Mouse (Mus musculus) myocyte (in vitro differentiated cells): ENCODE measurements at regions not wholly inside any gene's neighbourhood (a gene's known extent, or its start where the extent isn't known, plus 50 kb on each side); places are given as distances from the start of the nearest gene placed in this dataset.

ENCODE experiments used
- H3K27me3 ChIP-seq: one replicate; pipeline ENCODE4 v1.6.1; 2011; ENCODE audit not compliant: control insufficient read depth, insufficient read depth, insufficient read length
- H3K36me3 ChIP-seq: one replicate; pipeline ENCODE4 v1.6.1; 2011; ENCODE audit not compliant: control insufficient read depth, insufficient read depth
- H3K4me2 ChIP-seq: one replicate; pipeline ENCODE4 v1.6.1; 2011; ENCODE audit warnings: low read depth, control low read depth
- H3K4me3 ChIP-seq: one replicate; pipeline ENCODE4 v1.5.1; 2011; ENCODE audit warnings: mild to moderate bottlenecking, control low read depth, moderate library complexity
- H3K79me2 ChIP-seq: one replicate; pipeline ENCODE4 v1.6.1; 2011; ENCODE audit not compliant: control insufficient read depth, insufficient read depth
- H3ac ChIP-seq: one replicate; pipeline ENCODE4 v1.6.1; 2011; ENCODE audit not compliant: control insufficient read depth, insufficient read length
- CEBPB ChIP-seq: IDR thresholded peaks from 2 replicates; pipeline ENCODE4 v1.6.1; 2011; ENCODE audit warnings: mild to moderate bottlenecking, moderate library complexity; ENCODE audit not compliant: poor library complexity, insufficient read depth, severe bottlenecking
- E2F4 ChIP-seq: IDR thresholded peaks from one replicate; pipeline ENCODE4 v1.6.1; 2011; ENCODE audit warnings: mild to moderate bottlenecking, control low read depth, moderate library complexity; ENCODE audit not compliant: insufficient read depth
- MAX ChIP-seq: IDR thresholded peaks from one replicate; pipeline ENCODE4 v1.6.1; 2011; ENCODE audit warnings: low read depth, mild to moderate bottlenecking, control low read depth
- MYOD1 ChIP-seq, 3 experiments: IDR thresholded peaks; one replicate each; pipeline ENCODE4 v1.6.1; 2011; ENCODE audit warnings: control low read depth in 2 of 3, low read depth in 2 of 3, mild to moderate bottlenecking in 2 of 3, moderate library complexity in 1 of 3; ENCODE audit not compliant: insufficient read length in 2 of 3, control insufficient read depth in 1 of 3
- MYOG ChIP-seq, 3 experiments: IDR thresholded peaks; one replicate each; pipeline ENCODE4 v1.6.1; 2011; ENCODE audit warnings: control low read depth in 2 of 3, low read depth in 2 of 3, mild to moderate bottlenecking in 2 of 3; ENCODE audit not compliant: insufficient read length in 2 of 3, control insufficient read depth in 1 of 3, insufficient read depth in 1 of 3
- POLR2A ChIP-seq: IDR thresholded peaks from one replicate; pipeline ENCODE4 v1.6.1; 2011; ENCODE audit warnings: low read depth, mild to moderate bottlenecking, control low read depth, moderate library complexity; ENCODE audit not compliant: insufficient read length
- POLR2AphosphoS2 ChIP-seq: IDR thresholded peaks from one replicate; pipeline ENCODE4 v1.6.1; 2011; ENCODE audit warnings: low read depth, control low read depth; ENCODE audit not compliant: insufficient read length
- REST ChIP-seq: IDR thresholded peaks from one replicate; pipeline ENCODE4 v1.6.1; 2011; ENCODE audit warnings: mild to moderate bottlenecking, control low read depth, moderate library complexity; ENCODE audit not compliant: insufficient read depth, insufficient read length
- SRF ChIP-seq: IDR thresholded peaks from one replicate; pipeline ENCODE4 v1.6.1; 2011; ENCODE audit warnings: low read depth; ENCODE audit not compliant: control insufficient read depth, insufficient read length
- TCF12 ChIP-seq: IDR thresholded peaks from one replicate; pipeline ENCODE4 v1.6.1; 2011; ENCODE audit warnings: mild to moderate bottlenecking, control low read depth; ENCODE audit not compliant: poor library complexity, insufficient read depth, severe bottlenecking
- TCF3 ChIP-seq: IDR thresholded peaks from one replicate; pipeline ENCODE4 v1.6.1; 2011; ENCODE audit warnings: low read depth, control low read depth; ENCODE audit not compliant: insufficient read length
- USF1 ChIP-seq: IDR thresholded peaks from one replicate; pipeline ENCODE4 v1.6.1; 2011; ENCODE audit warnings: low read depth, mild to moderate bottlenecking, control low read depth, moderate library complexity

DNA sequence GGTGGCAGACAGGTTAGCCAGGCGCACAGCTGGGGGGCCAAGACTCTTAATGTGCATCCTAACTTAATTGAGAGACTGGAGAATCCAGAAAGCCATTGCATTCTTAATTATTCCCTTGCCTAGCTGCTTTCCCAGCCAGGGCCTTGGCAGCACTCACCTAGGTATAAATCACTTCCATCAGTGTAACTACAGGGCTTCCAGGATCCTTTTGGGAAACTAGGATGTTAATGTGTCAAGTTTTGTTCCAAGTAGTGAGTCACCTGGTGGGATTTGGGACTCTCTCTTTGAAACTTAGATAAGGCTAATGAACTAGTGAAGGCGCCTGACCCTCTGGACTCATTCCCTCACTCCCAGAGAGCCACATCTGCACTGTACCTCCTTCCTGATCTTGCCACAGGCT is 484.3 kb upstream of the Klhl29 start:
- Histone ChIP-seq H3K36me3 (no peaks in the 10 kb centered on the region), H3K27me3 (no peaks in the 10 kb centered on the region), H3K4me2 (no peak overlapping the region), H3ac (no peak overlapping the region), H3K79me2 (no peaks in the 10 kb centered on the region), H3K4me3 (no peak overlapping the region)
- no peak for TF ChIP-seq TCF3
- TF ChIP-seq MYOD1 (IDR thresholded peaks at IDR 0.05; ENCODE audit: control insufficient read depth in 1 of 3, insufficient read length in 2 of 3, low read depth in 2 of 3) = no peak

DNA sequence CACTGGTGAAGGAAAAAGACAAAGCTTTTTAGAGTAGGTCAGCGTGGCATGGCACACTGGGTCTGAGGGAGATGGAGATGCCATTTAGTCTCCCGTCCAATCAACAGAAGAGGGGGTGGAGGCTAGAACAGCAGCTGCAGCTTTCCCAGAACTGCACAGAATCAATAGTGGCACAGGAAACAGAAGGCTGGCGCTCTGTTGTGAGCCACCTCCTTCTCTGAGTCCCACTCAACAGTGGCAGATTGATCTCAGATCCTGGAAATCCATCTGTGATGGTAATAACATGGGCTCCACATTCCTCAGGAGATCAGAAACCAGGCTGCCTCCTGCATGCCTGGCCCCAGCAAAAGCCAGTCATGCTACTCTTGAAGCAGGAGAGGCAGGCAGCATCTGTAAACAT is 480.9 kb upstream of the Klhl29 start:
- H3K4me3 ChIP-seq = no peak overlapping the region
- no peaks in the 10 kb centered on the region for H3K27me3 ChIP-seq
- H3K36me3 ChIP-seq = no peaks in the 10 kb centered on the region
- TF ChIP-seq MAX (no peak), TCF12 (no peak)
- no peak overlapping the region for H3K4me2 ChIP-seq
- no peak overlapping the region for H3ac ChIP-seq
- H3K79me2 ChIP-seq = no peaks in the 10 kb centered on the region

DNA sequence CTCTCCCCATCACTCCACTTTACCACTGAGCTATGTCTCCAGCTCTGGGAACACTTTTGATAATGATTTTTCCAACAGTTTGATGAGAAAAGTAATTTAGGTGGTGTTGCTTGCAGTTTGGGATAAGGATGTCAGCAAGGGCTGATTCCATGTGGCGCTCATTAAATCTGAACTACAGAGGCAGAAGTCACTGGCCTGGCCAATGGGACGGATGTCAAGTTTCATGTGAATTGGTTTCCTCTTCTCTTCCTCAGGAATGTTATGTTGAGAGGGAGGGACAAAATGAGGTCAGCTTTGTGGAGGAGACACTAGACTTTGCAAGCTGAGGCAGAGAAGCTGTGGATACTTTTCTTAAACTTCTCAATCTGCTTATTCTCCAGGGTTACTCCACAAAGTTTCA is 434.9 kb upstream of the Klhl29 start:
- no peak overlapping the region for H3K4me2 ChIP-seq
- no peak overlapping the region for H3ac ChIP-seq
- TF ChIP-seq MYOD1 (IDR thresholded peaks at IDR 0.05; ENCODE audit: control insufficient read depth in 1 of 3, insufficient read length in 2 of 3, low read depth in 2 of 3) (no peak), CEBPB (no peak), MYOG (IDR thresholded peaks at IDR 0.05; ENCODE audit: control insufficient read depth in 1 of 3, insufficient read depth in 1 of 3, insufficient read length in 2 of 3, low read depth in 2 of 3) (no peak), E2F4 (no peak), MAX (no peak), REST (no peak), TCF12 (no peak), POLR2A (no peak), POLR2AphosphoS2 (no peak), USF1 (no peak), SRF (no peak), TCF3 (no peak)
- no peaks in the 10 kb centered on the region for H3K36me3 ChIP-seq
- no peaks in the 10 kb centered on the region for H3K79me2 ChIP-seq
- H3K4me3 ChIP-seq = no peak overlapping the region
- no peaks in the 10 kb centered on the region for H3K27me3 ChIP-seq

DNA sequence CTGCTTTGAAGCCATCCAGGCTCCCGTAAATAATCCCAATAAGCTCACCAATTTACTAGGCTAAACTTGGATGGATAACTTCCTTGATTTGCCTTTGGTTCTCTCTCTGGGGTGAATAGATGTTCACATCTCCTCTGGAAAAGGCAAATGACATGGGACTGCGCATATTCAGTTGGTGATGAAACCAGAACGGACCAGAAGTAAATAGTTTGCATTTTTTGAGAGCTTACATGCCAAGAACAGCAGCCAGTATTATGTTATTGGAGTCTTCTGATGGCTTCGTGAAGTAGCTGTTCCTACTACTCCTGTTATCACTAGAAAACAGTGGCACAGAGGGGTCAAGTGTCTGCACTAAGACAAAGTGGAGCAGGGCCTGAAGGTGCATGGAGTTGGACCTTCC is 434.5 kb upstream of the Klhl29 start:
- no peaks in the 10 kb centered on the region for H3K36me3 ChIP-seq

DNA sequence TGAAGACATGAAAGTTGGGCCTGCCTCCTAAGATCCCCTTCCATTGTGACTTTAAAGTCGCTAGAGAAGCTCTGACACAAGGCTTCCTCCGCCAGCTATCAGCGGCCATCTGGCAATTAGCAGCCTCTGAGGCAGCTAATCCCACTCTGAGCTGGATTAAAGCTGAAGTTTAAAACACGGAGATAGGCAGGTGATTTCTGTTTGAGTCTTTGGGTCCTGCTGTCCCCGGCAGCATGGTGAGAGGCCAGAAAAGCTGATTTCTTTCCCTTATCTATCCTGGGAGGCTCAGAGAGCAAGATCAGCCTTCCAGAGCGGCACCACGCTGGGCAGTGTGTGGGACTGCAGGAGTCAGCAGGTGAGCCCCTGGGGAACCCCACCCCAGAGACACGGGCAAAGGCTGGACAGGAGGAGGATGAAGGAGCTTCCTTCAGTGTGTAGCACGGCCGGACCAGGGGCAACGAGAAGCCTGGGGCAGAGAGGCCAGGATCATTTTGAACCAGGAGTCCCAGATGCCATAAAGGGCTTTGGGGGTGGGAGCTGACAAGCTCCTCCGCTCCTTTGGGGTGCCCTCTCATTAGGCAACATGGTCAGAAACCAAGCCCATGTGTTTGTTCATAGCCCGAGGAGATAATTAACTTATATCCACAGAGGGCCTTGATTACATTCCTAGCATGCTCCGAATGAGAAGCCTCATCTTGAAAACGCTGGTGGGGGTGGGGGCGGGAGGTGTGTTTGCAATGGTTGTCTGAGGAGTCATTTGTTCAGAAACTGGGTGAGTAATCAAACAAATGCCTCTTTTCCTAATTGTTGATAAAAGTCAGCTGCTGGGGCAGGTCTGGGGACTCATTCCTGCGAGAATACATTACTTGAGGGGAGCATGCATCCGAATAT is 432.8 kb upstream of the Klhl29 start:
- Histone ChIP-seq H3K27me3 (no peaks in the 10 kb centered on the region), H3K4me3 (no peak overlapping the region), H3ac (no peak overlapping the region), H3K36me3 (no peaks in the 10 kb centered on the region), H3K79me2 (no peaks in the 10 kb centered on the region), H3K4me2 (no peak overlapping the region)
- TF ChIP-seq REST (no peak), MAX (no peak), POLR2AphosphoS2 (no peak), E2F4 (no peak), TCF3 (no peak), TCF12 (no peak), SRF (no peak), CEBPB (no peak), MYOD1 (IDR thresholded peaks at IDR 0.05; ENCODE audit: control insufficient read depth in 1 of 3, insufficient read length in 2 of 3, low read depth in 2 of 3) (no peak), MYOG (IDR thresholded peaks at IDR 0.05; ENCODE audit: control insufficient read depth in 1 of 3, insufficient read depth in 1 of 3, insufficient read length in 2 of 3, low read depth in 2 of 3) (no peak), USF1 (no peak), POLR2A (no peak)

More for the DNA sequence above, 434.5 kb upstream of the Klhl29 start:
- Histone ChIP-seq H3ac (no peak overlapping the region), H3K79me2 (no peaks in the 10 kb centered on the region), H3K27me3 (no peaks in the 10 kb centered on the region), H3K4me2 (no peak overlapping the region), H3K4me3 (no peak overlapping the region)
- TF ChIP-seq POLR2AphosphoS2 (no peak), MAX (no peak), TCF3 (no peak), TCF12 (no peak), POLR2A (no peak), E2F4 (no peak), MYOG (IDR thresholded peaks at IDR 0.05; ENCODE audit: control insufficient read depth in 1 of 3, insufficient read depth in 1 of 3, insufficient read length in 2 of 3, low read depth in 2 of 3) (no peak), MYOD1 (IDR thresholded peaks at IDR 0.05; ENCODE audit: control insufficient read depth in 1 of 3, insufficient read length in 2 of 3, low read depth in 2 of 3) (no peak), USF1 (no peak), SRF (no peak), REST (no peak), CEBPB (no peak)
